ENCODE assay signal across 15 mouse cellular contexts in the genomic region with DNA sequence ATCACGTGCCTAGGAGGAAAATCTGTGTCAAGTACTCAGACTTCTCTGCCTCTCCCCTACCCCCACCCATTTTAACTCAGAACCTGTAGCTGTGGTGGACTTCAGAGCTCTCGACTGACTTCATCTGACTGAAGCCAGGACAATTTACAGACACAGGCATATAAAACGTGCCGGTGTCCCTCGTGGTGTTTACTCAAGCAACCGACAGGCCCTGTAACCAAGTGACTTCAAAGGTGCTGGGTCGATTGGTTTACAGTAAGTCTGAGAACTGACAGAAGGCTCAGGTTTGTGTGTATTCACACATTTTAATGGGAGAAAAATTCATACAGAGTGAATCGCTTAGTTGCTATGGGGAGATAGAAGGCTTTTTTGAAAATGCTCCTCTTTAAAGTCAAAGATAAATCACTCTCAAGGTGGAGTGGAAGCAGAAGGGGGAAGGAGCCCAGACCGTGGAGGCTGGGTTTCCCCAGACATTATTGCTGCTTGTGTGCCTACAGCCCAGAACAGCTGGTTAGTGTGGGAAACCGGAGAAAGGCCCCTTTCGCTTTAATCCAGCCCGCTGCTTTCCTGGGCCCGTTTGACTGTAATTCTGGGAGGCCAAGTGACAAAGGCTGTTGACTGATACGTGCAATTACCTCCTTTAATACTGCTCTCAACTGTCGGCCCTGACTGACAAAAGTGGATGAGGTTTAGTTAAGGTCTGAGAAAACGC.
A peak's percentile ranks its signal among the peaks of the same experiment; 100 is the strongest.
DNase-seq lines count a peak whose midpoint lies in the region; ATAC-seq and TF ChIP-seq lines count a peak whose summit lies in the region.
"Had no signal": no experiment of that assay in that cellular context is flagged by ENCODE, and none has a peak within 500 bp of the region (broad histone marks: within the 10 kb centered on the region; RNA-seq: fewer than 3 reads in every experiment).

No protein-coding gene starts in this region.

- H3K27me3 ChIP-seq in lung, embryonic 14.5 days (ENCODE audit: insufficient read depth, low read length): no peaks in the 10 kb centered on the region
- no peaks in the 10 kb centered on the region for H3K27me3 ChIP-seq in embryonic facial prominence, embryonic 15.5 days
- H3K27me3 ChIP-seq in hindbrain, embryonic 13.5 days: 0 out of 2 replicates have a peak, but pooled peaks cover 2% of the 10 kb centered on the region
- no peaks in the 10 kb centered on the region for H3K27me3 ChIP-seq in neural tube, embryonic 14.5 days (ENCODE audit: control insufficient read depth, insufficient read depth, low read length)
- H3K27me3 ChIP-seq: CH12.LX; heart, embryonic 15.5 days; liver, embryonic 15.5 days had no signal

- H3K9ac ChIP-seq in lung, embryonic 14.5 days: no peak overlapping the region
- H3K9ac ChIP-seq in embryonic facial prominence, embryonic 15.5 days: no peak overlapping the region
- H3K9ac ChIP-seq in hindbrain, embryonic 13.5 days: no peak overlapping the region
- H3K9ac ChIP-seq in neural tube, embryonic 14.5 days (replicated peaks; ENCODE audit: low read depth, low read length): no peak overlapping the region
- H3K9ac ChIP-seq: heart, embryonic 15.5 days; liver, embryonic 15.5 days had no signal

- WGBS in lung, embryonic 14.5 days: 15% methylated on average over 16 of the region's 16 CpGs
- 41% methylated on average over 16 of the region's 16 CpGs for WGBS in embryonic facial prominence, embryonic 15.5 days
- 47% methylated on average over 16 of the region's 16 CpGs for WGBS in hindbrain, embryonic 13.5 days
- 17% methylated on average over 16 of the region's 16 CpGs for WGBS in neural tube, embryonic 14.5 days

- H3K9me3 ChIP-seq in lung, embryonic 14.5 days (ENCODE audit: low read depth, low read length): no peaks in the 10 kb centered on the region
- no peaks in the 10 kb centered on the region for H3K9me3 ChIP-seq in embryonic facial prominence, embryonic 15.5 days (replicated peaks)
- no peaks in the 10 kb centered on the region for H3K9me3 ChIP-seq in hindbrain, embryonic 13.5 days
- no peaks in the 10 kb centered on the region for H3K9me3 ChIP-seq in neural tube, embryonic 14.5 days (ENCODE audit: control insufficient read depth, low read length)
- H3K9me3 ChIP-seq: heart, embryonic 15.5 days; liver, embryonic 15.5 days had no signal

- no peaks in the 10 kb centered on the region for H3K36me3 ChIP-seq in lung, embryonic 14.5 days (ENCODE audit: insufficient read depth)
- no peaks in the 10 kb centered on the region for H3K36me3 ChIP-seq in embryonic facial prominence, embryonic 15.5 days
- H3K36me3 ChIP-seq in hindbrain, embryonic 13.5 days: no peaks in the 10 kb centered on the region
- H3K36me3 ChIP-seq in neural tube, embryonic 14.5 days (ENCODE audit: control insufficient read depth, insufficient read depth, low read length): no peaks in the 10 kb centered on the region
- H3K36me3 ChIP-seq: heart, embryonic 15.5 days; liver, embryonic 15.5 days had no signal

- no peak overlapping the region for H3K4me2 ChIP-seq in lung, embryonic 14.5 days
- no peak overlapping the region for H3K4me2 ChIP-seq in embryonic facial prominence, embryonic 15.5 days (replicated peaks)
- no peak overlapping the region for H3K4me2 ChIP-seq in hindbrain, embryonic 13.5 days
- no peak overlapping the region for H3K4me2 ChIP-seq in neural tube, embryonic 14.5 days (ENCODE audit: low read depth, low read length)
- H3K4me2 ChIP-seq: heart, embryonic 15.5 days; liver, embryonic 15.5 days had no signal

- no peak overlapping the region for H3K27ac ChIP-seq in lung, embryonic 14.5 days (ENCODE audit: low read depth)
- no peak overlapping the region for H3K27ac ChIP-seq in embryonic facial prominence, embryonic 15.5 days (replicated peaks)
- no peak overlapping the region for H3K27ac ChIP-seq in hindbrain, embryonic 13.5 days
- H3K27ac ChIP-seq in neural tube, embryonic 14.5 days (ENCODE audit: low read depth, low read length): no peak overlapping the region
- H3K27ac ChIP-seq: heart, embryonic 15.5 days; liver, embryonic 15.5 days had no signal

- peak; percentile 9 for DNase-seq in lung, embryonic 14.5 days
- no peak for DNase-seq in lung, postnatal 25 days (ENCODE audit: low spot score)
- DNase-seq in cerebellum, adult 11 months: no peak
- DNase-seq in urinary bladder, postnatal 25 days (ENCODE audit: low spot score): no peak
- DNase-seq: adrenal gland, postnatal 25 days; cerebellum, adult 2 months; gastrocnemius, postnatal 10 days; kidney, adult 18-20 months; thymus, postnatal 25 days had no signal

- H3K4me1 ChIP-seq in lung, embryonic 14.5 days (ENCODE audit: insufficient read depth): no peaks in the 10 kb centered on the region
- no peaks in the 10 kb centered on the region for H3K4me1 ChIP-seq in embryonic facial prominence, embryonic 15.5 days
- peaks cover 10% of the 10 kb centered on the region for H3K4me1 ChIP-seq in hindbrain, embryonic 13.5 days (replicated peaks)
- no peaks in the 10 kb centered on the region for H3K4me1 ChIP-seq in neural tube, embryonic 14.5 days (ENCODE audit: control insufficient read depth, insufficient read depth, low read length)
- H3K4me1 ChIP-seq: liver, embryonic 15.5 days had no signal

- no peak overlapping the region for H3K4me3 ChIP-seq in lung, embryonic 14.5 days (ENCODE audit: low read depth, low read length)
- H3K4me3 ChIP-seq in embryonic facial prominence, embryonic 15.5 days (replicated peaks): no peak overlapping the region
- H3K4me3 ChIP-seq in hindbrain, embryonic 13.5 days: no peak overlapping the region
- no peak overlapping the region for H3K4me3 ChIP-seq in neural tube, embryonic 14.5 days (ENCODE audit: low read depth, low read length)
- H3K4me3 ChIP-seq: heart, embryonic 15.5 days; liver, embryonic 15.5 days had no signal

- TF ChIP-seq CTCF in lung, embryonic 14.5 days (IDR thresholded peaks at IDR 0.05; ENCODE audit: low read depth): no peak

- ATAC-seq in lung, embryonic 14.5 days (ENCODE audit: insufficient read depth): no peak
- ATAC-seq in embryonic facial prominence, embryonic 15.5 days (ENCODE audit: insufficient number of reproducible peaks, low FRiP score, low TSS enrichment, low read depth): 0 out of 2 replicates have a peak, but pooled peaks have one; percentile 32
- 0 out of 2 replicates have a peak, but pooled peaks have one; percentile 33 for ATAC-seq in hindbrain, embryonic 13.5 days (ENCODE audit: low FRiP score)
- ATAC-seq in neural tube, embryonic 14.5 days (ENCODE audit: low read depth): peak; percentile 49; the same call in 1 of the 2 replicates
